Mouse (Mus musculus): ENCODE results near the gene Ppp1r13l. TPM values are rescaled to one million over a fixed set of nuclear protein-coding genes. Genes with fewer than 3 reads are reported as not detected.

The Ppp1r13l gene
- polyA plus RNA-seq, 1 experiment from 2014 or later, result 4.9 TPM

- Histone ChIP-seq H3K4me3 (ENCODE audit: low read length) (no peak overlapping the region), H3K36me3 (ENCODE audit: control insufficient read depth, insufficient read depth, low read length) (peaks cover 53% of the 10 kb centered on the region), H3K9me3 (ENCODE audit: control insufficient read depth, low read length) (no peaks in the 10 kb centered on the region), H3K27ac (ENCODE audit: low read length) (no peak overlapping the region), H3K27me3 (ENCODE audit: control insufficient read depth, insufficient read depth, low read depth, low read length) (no peaks in the 10 kb centered on the region; the same call in 1 of the 2 replicates), H3K4me1 (replicated peaks; ENCODE audit: control insufficient read depth, insufficient read depth, low read length) (no peaks in the 10 kb centered on the region), H3K9ac (ENCODE audit: low read length) (no peak overlapping the region), H3K4me2 (ENCODE audit: low read depth, low read length) (no peak overlapping the region)
- no peak for ATAC-seq (ENCODE audit: low read depth)
- 86% methylated on average over 6 of the region's 6 CpGs for WGBS
Observed at GRCm38 (mm10) chr7:19426888-19427287, 67.3 kb downstream of the Ppp1r13l start.

MicroRNA genes within 50 kb of the gene (microRNA counts, 519-probe panel; counts per million panel counts)
- not detected for microRNA mmu-miR-343

Small RNA genes within 50 kb of the gene (microRNA-seq; reads per million reads assigned to microRNA genes)
- gene Mir343, result not detected

Other genes starting within 250 kb of the Ppp1r13l start
- 1.9 and 2.2 TPM in 2 replicates for gene Gm4969, start 241.4 kb upstream of the Ppp1r13l start, polyA plus RNA-seq (2015; fragmentation: Nextera tagmentation; extraction: Ambion mirVana)
- 16.2 and 16.3 TPM in 2 replicates for gene Fbxo46, start 239.9 kb upstream of the Ppp1r13l start, polyA plus RNA-seq (2015; fragmentation: Nextera tagmentation; extraction: Ambion mirVana)
- 15.4 and 15.7 TPM in 2 replicates for gene Qpctl, start 210.5 kb upstream of the Ppp1r13l start, polyA plus RNA-seq (2015; fragmentation: Nextera tagmentation; extraction: Ambion mirVana)
- gene Snrpd2, start 210.0 kb upstream of the Ppp1r13l start, polyA plus RNA-seq (2015; fragmentation: Nextera tagmentation; extraction: Ambion mirVana), result 135 and 144 TPM in 2 replicates
- gene Gipr, start 193.6 kb upstream of the Ppp1r13l start, polyA plus RNA-seq (2015; fragmentation: Nextera tagmentation; extraction: Ambion mirVana), result 5.6 and 8.2 TPM in 2 replicates
- gene Eml2, start 183.3 kb upstream of the Ppp1r13l start, polyA plus RNA-seq (2015; fragmentation: Nextera tagmentation; extraction: Ambion mirVana), result 11.3 and 12.4 TPM in 2 replicates
- 2.1 and 2.6 TPM in 2 replicates for gene Gpr4, start 147.2 kb upstream of the Ppp1r13l start, polyA plus RNA-seq (2015; fragmentation: Nextera tagmentation; extraction: Ambion mirVana)
- gene Opa3, start 131.4 kb upstream of the Ppp1r13l start, polyA plus RNA-seq (2015; fragmentation: Nextera tagmentation; extraction: Ambion mirVana), result 29.9 and 31.5 TPM in 2 replicates
- gene Vasp, start 87.9 kb upstream of the Ppp1r13l start, polyA plus RNA-seq (2015; fragmentation: Nextera tagmentation; extraction: Ambion mirVana), result 103 and 105 TPM in 2 replicates
- not detected in 2 replicates for gene Ppm1n, start 79.7 kb upstream of the Ppp1r13l start, polyA plus RNA-seq (2015; fragmentation: Nextera tagmentation; extraction: Ambion mirVana)
- gene Rtn2, start 77.1 kb upstream of the Ppp1r13l start, polyA plus RNA-seq (2015; fragmentation: Nextera tagmentation; extraction: Ambion mirVana), result 13.8 and 17.5 TPM in 2 replicates
- gene Fosb, start 49.7 kb upstream of the Ppp1r13l start, polyA plus RNA-seq (2015; fragmentation: Nextera tagmentation; extraction: Ambion mirVana), result 0.20 and 0.31 TPM in 2 replicates
- 79.9 and 82.5 TPM in 2 replicates for gene Ercc1, start 15.0 kb upstream of the Ppp1r13l start, polyA plus RNA-seq (2015; fragmentation: Nextera tagmentation; extraction: Ambion mirVana)
- 17.2 and 17.3 TPM in 2 replicates for gene Cd3eap, start 266 bp upstream of the Ppp1r13l start, polyA plus RNA-seq (2015; fragmentation: Nextera tagmentation; extraction: Ambion mirVana)
- 15.9 and 17.4 TPM in 2 replicates for gene Ercc2, start 22.3 kb downstream of the Ppp1r13l start, polyA plus RNA-seq (2015; fragmentation: Nextera tagmentation; extraction: Ambion mirVana)
- gene Klc3, start 44.4 kb downstream of the Ppp1r13l start, polyA plus RNA-seq (2015; fragmentation: Nextera tagmentation; extraction: Ambion mirVana), result 17.5 and 19.7 TPM in 2 replicates
- gene Ckm, start 45.0 kb downstream of the Ppp1r13l start, polyA plus RNA-seq (2015; fragmentation: Nextera tagmentation; extraction: Ambion mirVana), result 78.9 and 137 TPM in 2 replicates
- gene Mark4, start 99.1 kb downstream of the Ppp1r13l start, polyA plus RNA-seq (2015; fragmentation: Nextera tagmentation; extraction: Ambion mirVana), result 5.2 TPM in 2 replicates
- gene Exoc3l2, start 103.6 kb downstream of the Ppp1r13l start, polyA plus RNA-seq (2015; fragmentation: Nextera tagmentation; extraction: Ambion mirVana), result 0.72 and 1.1 TPM in 2 replicates
- 1.4 TPM in 2 replicates for gene Bloc1s3, start 148.6 kb downstream of the Ppp1r13l start, polyA plus RNA-seq (2015; fragmentation: Nextera tagmentation; extraction: Ambion mirVana)
- 104 and 111 TPM in 2 replicates for gene Trappc6a, start 148.6 kb downstream of the Ppp1r13l start, polyA plus RNA-seq (2015; fragmentation: Nextera tagmentation; extraction: Ambion mirVana)
- 0.16 TPM in 1 of 2 replicates, not detected in the other for gene Nkpd1, start 158.1 kb downstream of the Ppp1r13l start, polyA plus RNA-seq (2015; fragmentation: Nextera tagmentation; extraction: Ambion mirVana)
- gene Ppp1r37, start 203.3 kb downstream of the Ppp1r13l start, polyA plus RNA-seq (2015; fragmentation: Nextera tagmentation; extraction: Ambion mirVana), result 18.3 and 21.4 TPM in 2 replicates
- 0.40 and 0.57 TPM in 2 replicates for gene Zfp296, start 217.5 kb downstream of the Ppp1r13l start, polyA plus RNA-seq (2015; fragmentation: Nextera tagmentation; extraction: Ambion mirVana)
- gene Gemin7, start 217.8 kb downstream of the Ppp1r13l start, polyA plus RNA-seq (2015; fragmentation: Nextera tagmentation; extraction: Ambion mirVana), result 156 and 170 TPM in 2 replicates
- gene Clasrp, start 244.7 kb downstream of the Ppp1r13l start, polyA plus RNA-seq (2015; fragmentation: Nextera tagmentation; extraction: Ambion mirVana), result 41.4 and 43.5 TPM in 2 replicates

Data from lung, embryonic 16.5 days (tissue).